Mouse (Mus musculus) cortical plate, adult 2 months (tissue): ENCODE results near the gene Slc4a1. TPM values are rescaled to one million over a fixed set of nuclear protein-coding genes. Genes with fewer than 3 reads are reported as not detected.

Experiments
- H3K27ac ChIP-seq: fragments of 200-500 bp; 2 replicates; pipeline ENCODE4 v1.5.1; 2012; ENCODE audit warnings: low read length, control low read depth, inconsistent platforms; ENCODE audit not compliant: insufficient read depth
- H3K4me1 ChIP-seq: fragments of 200-500 bp; 2 replicates; pipeline ENCODE4 v1.6.1; 2011; ENCODE audit warnings: low read length; ENCODE audit not compliant: control insufficient read depth, insufficient read depth
- H3K4me3 ChIP-seq: fragments of 200-500 bp; 2 replicates; pipeline ENCODE4 v1.5.1; 2011; ENCODE audit warnings: mild to moderate bottlenecking, low read length, control low read depth; ENCODE audit not compliant: insufficient read depth
- CTCF ChIP-seq: fragments of 200-500 bp; IDR thresholded peaks from 2 replicates; pipeline ENCODE4 v1.5.1; 2011; ENCODE audit warnings: mild to moderate bottlenecking, control low read depth, low read length; ENCODE audit not compliant: insufficient read depth; ENCODE audit errors: extremely low read depth
- POLR2A ChIP-seq: fragments of 200-500 bp; IDR thresholded peaks from 2 replicates; pipeline ENCODE4 v1.6.1; 2011; ENCODE audit warnings: mild to moderate bottlenecking, low read length, control low read depth; ENCODE audit not compliant: insufficient read depth; ENCODE audit errors: extremely low read depth
- polyA plus RNA-seq: library from polyadenylated mRNA; depleted of rRNA; stranded (reverse); fragments of >200 nt; gene quantifications from 2 replicates; pipeline ENCODE4 v1.2.3, GENCODE M21; 2012

Gene Slc4a1
- polyA plus RNA-seq, 1 experiment: 0.04 TPM

DNA sequence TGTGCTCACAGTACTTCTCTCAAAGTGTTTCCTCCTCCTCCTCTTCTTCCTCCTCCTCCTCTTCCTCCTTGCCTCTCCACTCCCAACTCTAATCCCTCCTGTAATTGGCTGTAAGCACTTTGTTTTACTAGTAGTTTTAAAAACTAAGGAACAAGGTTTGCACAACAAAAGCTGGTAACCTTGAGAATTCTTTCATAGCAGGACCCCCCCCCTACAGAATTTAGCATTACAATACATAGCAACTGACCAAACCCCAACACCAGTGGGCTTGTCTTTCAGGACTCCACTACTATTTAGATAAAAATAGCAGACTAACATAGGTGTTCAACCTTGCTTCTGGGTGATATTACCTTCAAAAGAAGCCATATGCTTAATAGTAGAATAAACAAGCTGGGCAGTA is 36.5 kb downstream of the Slc4a1 start:
- Histone ChIP-seq H3K27ac (no peak overlapping the region), H3K4me3 (no peak overlapping the region), H3K4me1 (no peaks in the 10 kb centered on the region)
- TF ChIP-seq CTCF (no peak), POLR2A (no peak)

DNA sequence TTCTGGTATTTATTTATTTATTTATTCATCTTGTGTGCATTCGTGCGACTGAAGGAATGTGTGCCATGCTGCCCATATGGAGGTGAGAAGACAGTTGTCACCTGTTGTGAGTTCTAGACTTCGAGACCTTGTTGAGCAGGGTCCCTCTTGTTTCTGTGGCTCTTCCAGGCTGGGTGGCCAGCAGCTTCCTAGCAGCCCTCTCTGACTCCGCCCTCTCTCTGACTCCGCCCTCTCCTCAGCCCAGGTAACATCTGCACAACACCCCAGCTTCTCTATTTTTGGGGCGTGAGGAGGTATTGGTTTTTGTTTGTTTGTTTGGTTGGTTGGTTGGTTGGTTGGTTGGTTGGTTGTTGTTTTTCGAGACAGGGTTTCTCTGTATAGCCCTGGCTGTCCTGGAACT is 38.2 kb downstream of the Slc4a1 start:
- TF ChIP-seq POLR2A (no peak), CTCF (no peak)
- H3K4me1 ChIP-seq: no peaks in the 10 kb centered on the region
- no peak overlapping the region for H3K27ac ChIP-seq
- H3K4me3 ChIP-seq: no peak overlapping the region

DNA sequence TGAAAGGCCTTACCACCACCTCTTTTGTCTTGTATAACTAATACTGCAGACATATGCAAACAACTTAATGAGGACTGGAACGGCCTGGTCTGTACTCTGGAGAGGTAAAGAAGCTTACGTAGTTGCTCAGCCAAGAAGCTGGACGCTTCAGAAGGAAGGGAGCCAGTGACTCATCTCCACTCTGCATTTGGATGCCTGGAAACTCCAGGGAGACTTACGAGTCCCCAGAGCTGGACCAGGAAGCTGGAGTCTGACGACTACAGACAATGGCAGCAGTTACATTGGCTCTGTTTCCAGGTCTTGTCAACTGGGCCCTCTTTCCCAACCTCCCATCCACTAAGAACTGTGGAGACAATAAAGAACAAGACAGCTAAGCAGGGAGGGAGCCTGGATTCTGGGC is 38.8 kb downstream of the Slc4a1 start:
- Histone ChIP-seq H3K27ac (no peak overlapping the region), H3K4me3 (no peak overlapping the region), H3K4me1 (no peaks in the 10 kb centered on the region)
- no peak for TF ChIP-seq CTCF
- TF ChIP-seq POLR2A: no peak

DNA sequence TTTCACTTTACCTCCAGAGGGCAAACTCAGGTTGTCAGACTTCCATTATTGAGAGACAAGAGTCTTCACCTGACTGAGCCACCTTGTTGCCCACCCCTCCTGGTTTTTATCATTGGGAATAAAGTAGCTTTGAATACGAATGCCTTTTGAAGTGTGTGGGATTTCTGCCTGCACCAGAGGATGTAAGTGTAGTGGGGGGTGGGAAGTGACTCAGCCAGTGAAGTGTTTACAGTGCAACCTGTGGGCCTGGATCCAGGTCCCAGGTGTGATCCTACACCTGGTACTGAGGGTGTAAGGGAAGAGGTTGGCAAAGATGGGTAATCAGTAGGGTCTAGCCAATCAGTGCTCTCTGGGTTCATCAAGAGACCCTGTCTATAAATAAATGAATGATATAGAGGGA is 42.5 kb downstream of the Slc4a1 start:
- no peak for TF ChIP-seq CTCF
- TF ChIP-seq POLR2A: no peak
- Histone ChIP-seq H3K4me1 (no peaks in the 10 kb centered on the region), H3K4me3 (no peak overlapping the region), H3K27ac (no peak overlapping the region)

DNA sequence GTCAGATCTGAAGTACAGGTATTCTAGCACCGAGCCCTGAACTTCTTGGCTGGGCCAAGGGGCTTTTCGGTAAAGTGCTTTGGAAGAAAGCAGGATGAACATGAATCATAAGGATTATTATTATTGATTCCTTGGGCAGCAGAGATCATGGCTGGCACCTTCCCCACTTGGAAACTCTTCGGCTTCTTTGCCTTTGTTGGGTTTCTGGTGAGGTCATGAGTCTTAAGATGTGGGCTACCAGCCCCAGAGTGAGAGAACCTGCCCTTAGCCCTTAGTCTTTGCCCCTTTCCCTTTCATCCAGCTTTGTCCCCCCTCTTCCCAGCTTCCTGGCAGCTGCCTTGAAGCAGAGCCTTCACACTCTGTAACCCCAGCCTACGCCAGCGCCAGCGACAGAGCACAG is 44.1 kb downstream of the Slc4a1 start:
- no peak for TF ChIP-seq CTCF
- TF ChIP-seq POLR2A: no peak

DNA sequence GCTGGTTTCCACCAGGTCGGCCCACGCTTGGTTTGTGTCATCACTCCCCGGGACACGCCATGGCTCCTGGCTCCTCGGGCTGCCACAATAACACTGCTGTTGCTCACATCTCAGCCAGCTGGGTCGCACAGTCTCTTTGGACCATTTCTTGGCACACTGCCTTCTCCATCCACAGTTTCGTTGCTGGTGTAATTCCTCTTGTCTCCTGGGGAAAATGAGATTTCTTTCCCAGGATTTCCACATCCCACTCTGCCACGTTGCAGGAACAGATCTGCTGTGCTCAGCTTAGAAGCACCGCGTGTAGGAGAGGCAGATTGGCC is 45.4 kb downstream of the Slc4a1 start:
- Histone ChIP-seq H3K27ac (peak overlapping the region; percentile 95), H3K4me1 (no peaks in the 10 kb centered on the region), H3K4me3 (peak overlapping the region; percentile 55)
- no peak for TF ChIP-seq CTCF
- peak; percentile 50; the same call in 1 of the 2 replicates for TF ChIP-seq POLR2A

More for the DNA sequence above, 44.1 kb downstream of the Slc4a1 start:
- Histone ChIP-seq H3K27ac (no peak overlapping the region), H3K4me3 (no peak overlapping the region), H3K4me1 (no peaks in the 10 kb centered on the region)

DNA sequence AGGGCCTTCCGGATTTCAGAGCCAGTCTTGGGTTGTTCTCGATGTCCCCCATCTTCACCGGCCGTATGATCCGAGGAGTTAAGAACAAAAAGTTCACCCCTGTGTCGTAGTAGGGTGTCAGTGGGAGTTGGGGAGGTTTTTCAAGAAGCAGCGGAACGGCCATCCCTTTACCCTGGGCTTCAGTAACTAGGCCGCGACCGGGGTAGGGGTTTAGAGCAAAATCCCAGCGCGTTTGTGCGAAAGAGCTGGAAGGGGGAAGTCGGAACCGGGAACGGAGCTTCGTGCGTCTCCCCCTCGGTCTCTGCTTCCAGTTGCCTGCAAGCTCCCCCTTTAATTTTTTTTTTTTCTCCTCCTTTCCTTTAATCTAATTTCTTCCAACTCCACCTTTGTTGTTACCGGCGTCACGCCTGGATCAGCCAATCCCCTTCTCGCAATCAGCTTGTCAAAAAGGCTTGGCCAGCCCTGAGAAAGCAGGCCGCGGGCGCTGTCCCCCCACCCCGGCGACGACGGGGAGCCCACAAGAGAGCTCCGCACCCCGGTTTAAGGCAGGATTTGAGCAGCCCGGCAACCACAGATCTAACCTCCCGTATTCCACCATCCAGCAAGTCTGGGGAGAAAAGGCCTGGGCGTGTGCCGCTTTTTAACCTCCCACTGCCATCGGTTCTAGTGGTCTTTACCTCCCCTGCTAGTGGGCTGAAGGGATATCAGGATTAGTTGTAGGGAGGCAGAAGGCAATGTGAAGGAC is 45.9 kb downstream of the Slc4a1 start:
- peak; percentile 97 for TF ChIP-seq POLR2A
- TF ChIP-seq CTCF: no peak

DNA sequence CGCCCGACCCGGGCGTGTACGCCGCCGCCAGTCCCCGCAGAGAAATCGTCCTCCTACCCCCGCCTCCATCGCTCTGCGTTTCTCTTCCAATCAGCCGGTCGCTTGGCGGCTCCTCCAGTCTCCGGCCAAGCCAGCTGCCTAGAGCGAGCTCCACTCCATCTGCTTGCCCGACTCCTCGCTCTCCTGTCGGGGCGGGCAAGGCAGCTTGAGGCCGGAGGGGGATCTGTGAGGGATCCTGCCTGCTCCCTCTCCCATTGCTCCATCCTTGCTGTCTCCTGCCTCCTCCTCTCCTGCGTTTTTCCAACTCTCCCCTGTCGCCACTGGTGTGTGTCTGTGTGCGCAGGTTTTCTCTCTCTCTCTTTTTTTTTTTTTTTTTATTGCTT is 46.6 kb downstream of the Slc4a1 start, which contains the start of gene Ubtf:
TSS of gene Ubtf (minus strand) at position 333 of the 383 bp plus-strand sequence.
- TF ChIP-seq POLR2A: peak; percentile 55; the same call in 1 of the 2 replicates
- TF ChIP-seq CTCF: no peak
- H3K4me1 ChIP-seq: 0 out of 2 replicates have a peak, but pooled peaks cover 1% of the 10 kb centered on the region
- peak within 1 kb of the TSS; percentile 99 for H3K27ac ChIP-seq
- H3K4me3 ChIP-seq: peak within 1 kb of the TSS; percentile 55

More for the DNA sequence above, 45.9 kb downstream of the Slc4a1 start:
- 0 out of 2 replicates have a peak, but pooled peaks cover 1% of the 10 kb centered on the region for H3K4me1 ChIP-seq
- peak overlapping the region; percentile 55 for H3K4me3 ChIP-seq
- peak overlapping the region; percentile 97 for H3K27ac ChIP-seq

DNA sequence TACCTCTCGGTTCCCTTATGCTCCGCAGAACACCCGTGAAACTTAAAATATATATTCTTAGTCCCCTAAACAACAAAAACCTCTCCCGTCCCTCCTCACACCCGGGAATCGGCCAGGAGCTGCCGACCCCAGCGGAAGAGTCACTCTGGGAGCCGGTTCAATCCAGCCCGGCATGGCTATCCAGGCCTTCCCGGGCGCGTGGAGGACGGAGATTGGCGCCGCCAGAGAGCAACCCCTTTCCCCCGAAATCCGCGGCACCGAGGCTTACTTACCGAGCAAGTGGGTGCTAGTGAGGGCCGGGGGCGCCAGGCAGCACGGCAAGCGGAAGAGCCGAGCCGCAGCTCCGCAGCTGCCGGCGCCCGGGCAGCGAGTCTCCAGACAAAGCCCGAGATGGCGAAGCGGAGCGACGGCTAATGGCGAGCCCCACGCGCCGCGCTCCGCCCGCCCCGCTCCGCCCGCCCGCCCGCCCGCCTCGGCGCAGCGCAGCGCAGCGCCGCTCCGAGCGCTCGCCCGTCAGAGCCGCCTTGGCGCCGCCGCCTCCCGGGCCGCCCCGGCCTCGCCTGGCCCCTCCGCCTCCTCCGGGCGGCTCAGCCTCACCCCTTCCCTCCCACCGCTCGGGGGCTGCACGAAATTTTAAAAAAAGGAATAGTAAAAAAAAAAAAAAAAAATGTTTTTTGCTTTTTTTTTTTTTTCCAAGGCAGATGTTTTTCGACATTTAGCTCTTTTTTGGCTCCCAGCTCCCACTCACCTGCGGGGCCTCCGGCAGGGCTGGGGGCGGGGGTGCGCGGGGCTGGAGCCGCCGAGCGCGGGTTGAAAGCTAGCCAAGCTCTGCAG is 47.2 kb downstream of the Slc4a1 start:
- Histone ChIP-seq H3K27ac (peak overlapping the region; percentile 99), H3K4me3 (peak overlapping the region; percentile 55), H3K4me1 (0 out of 2 replicates have a peak, but pooled peaks cover 1% of the 10 kb centered on the region)
- TF ChIP-seq CTCF (no peak), POLR2A (no peak)
